Mouse (Mus musculus) MEL (cell line): ENCODE measurements at regions not wholly inside any gene's neighbourhood (a gene's known extent, or its start where the extent isn't known, plus 50 kb on each side); places are given as distances from the start of the nearest gene placed in this dataset.

Experiments used
- DNase-seq: peaks from one replicate; pipeline ENCODE4 v3.0.0; 2011; ENCODE audit warnings: low read depth, low spot score
- H3K27ac ChIP-seq: 2 replicates; pipeline ENCODE4 v1.5.1; 2012; ENCODE audit warnings: low read depth, mild to moderate bottlenecking, control low read depth, low read length, moderate library complexity; ENCODE audit not compliant: control insufficient read depth
- H3K27me3 ChIP-seq, 2 experiments: fragments of 150-350 bp in 1 of 2; sonication (generic) in 1 of 2; 2 replicates each; pipeline ENCODE4 v1.6.1; 2012; ENCODE audit warnings: low read length in 2 of 2, mild to moderate bottlenecking in 2 of 2, improper control_type of control experiment in 1 of 2, moderate library complexity in 1 of 2; ENCODE audit not compliant: insufficient read depth in 2 of 2, control insufficient read depth in 1 of 2
- H3K36me3 ChIP-seq, 2 experiments: 2 replicates each; pipeline ENCODE4 v1.6.1; 2012 to 2014; ENCODE audit warnings: low read length in 2 of 2, improper control_type of control experiment in 1 of 2, inconsistent platforms in 1 of 2, mild to moderate bottlenecking in 1 of 2; ENCODE audit not compliant: insufficient read depth in 2 of 2, control insufficient read depth in 1 of 2
- H3K4me1 ChIP-seq, 2 experiments: fragments of 150-350 bp in 1 of 2; sonication (generic) in 1 of 2; 2 replicates each; pipeline ENCODE4 v1.6.1; 2012; ENCODE audit warnings: low read length in 2 of 2, improper control_type of control experiment in 1 of 2, mild to moderate bottlenecking in 1 of 2; ENCODE audit not compliant: insufficient read depth in 2 of 2, control insufficient read depth in 1 of 2
- H3K4me3 ChIP-seq, 2 experiments: fragments of 150-350 bp in 1 of 2; sonication (generic) in 1 of 2; 2 replicates each; pipeline ENCODE4 v1.5.1; 2012; ENCODE audit warnings: low read depth in 2 of 2, low read length in 2 of 2, mild to moderate bottlenecking in 2 of 2, moderate library complexity in 2 of 2, control low read depth in 1 of 2, improper control_type of control experiment in 1 of 2; ENCODE audit not compliant: control insufficient read depth in 1 of 2, insufficient read depth in 1 of 2
- H3K79me2 ChIP-seq: 2 replicates; pipeline ENCODE4 v1.6.1; 2012; ENCODE audit warnings: mild to moderate bottlenecking, low read length, moderate library complexity; ENCODE audit not compliant: control insufficient read depth, poor library complexity, insufficient read depth
- H3K9ac ChIP-seq: 2 replicates; pipeline ENCODE4 v1.6.1; 2012; ENCODE audit warnings: low read depth, mild to moderate bottlenecking, control low read depth, low read length, moderate library complexity; ENCODE audit not compliant: control insufficient read depth, poor library complexity, severe bottlenecking
- H3K9me3 ChIP-seq: fragments of 150-350 bp; sonication (generic); replicated peaks from 2 replicates; pipeline ENCODE4 v1.6.1; 2012; ENCODE audit warnings: mild to moderate bottlenecking, low read length, improper control_type of control experiment, moderate library complexity; ENCODE audit not compliant: insufficient read depth
- BHLHE40 ChIP-seq: IDR thresholded peaks from 2 replicates; pipeline ENCODE4 v1.6.1; 2012; ENCODE audit warnings: low read depth, mild to moderate bottlenecking, inconsistent platforms, low read length, improper control_type of control experiment, borderline replicate concordance
- CHD1 ChIP-seq: IDR thresholded peaks from 2 replicates; pipeline ENCODE4 v1.6.1; 2012; ENCODE audit warnings: low read depth, mild to moderate bottlenecking, inconsistent platforms, low read length, improper control_type of control experiment
- CTCF ChIP-seq, 3 experiments: IDR thresholded peaks in 2 of 3; conservative IDR thresholded peaks in 1 of 3; 2 replicates each; pipeline ENCODE4 v1.5.1; 2011 to 2012; ENCODE audit warnings: low read length in 3 of 3, low read depth in 2 of 3, mild to moderate bottlenecking in 2 of 3, improper control_type of control experiment in 1 of 3, inconsistent platforms in 1 of 3, mixed read lengths in 1 of 3, moderate library complexity in 1 of 3; ENCODE audit not compliant: control insufficient read depth in 1 of 3, insufficient read depth in 1 of 3, poor library complexity in 1 of 3, severe bottlenecking in 1 of 3
- EP300 ChIP-seq, 2 experiments: IDR thresholded peaks; 2 replicates each; pipeline ENCODE4 v1.6.1; 2011; ENCODE audit warnings: improper control_type of control experiment in 2 of 2, low read length in 2 of 2, low read depth in 1 of 2, mild to moderate bottlenecking in 1 of 2
- GABPA ChIP-seq: IDR thresholded peaks from 2 replicates; pipeline ENCODE4 v1.6.1; 2012; ENCODE audit warnings: low read depth, mild to moderate bottlenecking, inconsistent platforms, low read length, improper control_type of control experiment, moderate library complexity
- GATA1 ChIP-seq: IDR thresholded peaks from 2 replicates; pipeline ENCODE4 v1.6.1; 2011; ENCODE audit warnings: low read depth, low read length, improper control_type of control experiment
- JUND ChIP-seq: IDR thresholded peaks from 2 replicates; pipeline ENCODE4 v1.6.1; 2011; ENCODE audit warnings: low read depth, mild to moderate bottlenecking, improper control_type of control experiment, low read length
- MAFK ChIP-seq: IDR thresholded peaks from 2 replicates; pipeline ENCODE4 v1.6.1; 2011; ENCODE audit warnings: low read depth, mild to moderate bottlenecking, low read length, improper control_type of control experiment, borderline replicate concordance
- MAX ChIP-seq: IDR thresholded peaks from 2 replicates; pipeline ENCODE4 v1.6.1; 2011; ENCODE audit warnings: low read length, improper control_type of control experiment
- MXI1 ChIP-seq: IDR thresholded peaks from 2 replicates; pipeline ENCODE4 v1.6.1; 2011; ENCODE audit warnings: mild to moderate bottlenecking, low read depth, low read length, improper control_type of control experiment
- MYC ChIP-seq: IDR thresholded peaks from 2 replicates; pipeline ENCODE4 v1.6.1; 2011; ENCODE audit warnings: low read depth, mild to moderate bottlenecking, low read length, improper control_type of control experiment, moderate library complexity
- RAD21 ChIP-seq: IDR thresholded peaks from 2 replicates; pipeline ENCODE4 v1.6.1; 2011; ENCODE audit warnings: mild to moderate bottlenecking, low read depth, low read length, improper control_type of control experiment
- RCOR1 ChIP-seq: IDR thresholded peaks from 2 replicates; pipeline ENCODE4 v1.6.1; 2012; ENCODE audit warnings: low read depth, mild to moderate bottlenecking, inconsistent platforms, low read length, improper control_type of control experiment
- SMC3 ChIP-seq: IDR thresholded peaks from 2 replicates; pipeline ENCODE4 v1.6.1; 2011; ENCODE audit warnings: low read depth, low read length, improper control_type of control experiment
- TAL1 ChIP-seq: IDR thresholded peaks from 2 replicates; pipeline ENCODE4 v1.6.1; 2012; ENCODE audit warnings: mild to moderate bottlenecking, inconsistent platforms, low read length, moderate library complexity, mixed read lengths
- TBP ChIP-seq: IDR thresholded peaks from 2 replicates; pipeline ENCODE4 v1.8.0; 2011; ENCODE audit warnings: low read depth, low read length, improper control_type of control experiment
- TCF12 ChIP-seq: IDR thresholded peaks from 2 replicates; pipeline ENCODE4 v1.6.1; 2014; ENCODE audit warnings: low read depth, mild to moderate bottlenecking, inconsistent platforms, low read length, improper control_type of control experiment, moderate library complexity
- UBTF ChIP-seq: IDR thresholded peaks from 2 replicates; pipeline ENCODE4 v1.6.1; 2012; ENCODE audit warnings: low read depth, mild to moderate bottlenecking, inconsistent platforms, low read length, improper control_type of control experiment, moderate library complexity, borderline replicate concordance; ENCODE audit not compliant: insufficient read depth
- USF1 ChIP-seq: IDR thresholded peaks from 2 replicates; pipeline ENCODE4 v1.6.1; 2014; ENCODE audit warnings: low read depth, mild to moderate bottlenecking, inconsistent platforms, low read length, improper control_type of control experiment, moderate library complexity
- USF2 ChIP-seq, 2 experiments: IDR thresholded peaks; 2 replicates each; pipeline ENCODE4 v1.6.1; 2011 to 2012; ENCODE audit warnings: improper control_type of control experiment in 2 of 2, low read length in 2 of 2, borderline replicate concordance in 1 of 2, inconsistent platforms in 1 of 2, low read depth in 1 of 2, mild to moderate bottlenecking in 1 of 2; ENCODE audit not compliant: insufficient read depth in 1 of 2
- ZMIZ1 ChIP-seq: IDR thresholded peaks from 2 replicates; pipeline ENCODE4 v1.6.1; 2012; ENCODE audit warnings: low read depth, mild to moderate bottlenecking, inconsistent platforms, low read length, improper control_type of control experiment, moderate library complexity
- ZNF384 ChIP-seq: IDR thresholded peaks from 2 replicates; pipeline ENCODE4 v1.6.1; 2012; ENCODE audit warnings: low read depth, mild to moderate bottlenecking, inconsistent platforms, low read length, improper control_type of control experiment

- Histone ChIP-seq H3K27me3 (no peaks in the 10 kb centered on the region), H3K36me3 (no peaks in the 10 kb centered on the region), H3K27ac (no peak overlapping the region), H3K79me2 (no peaks in the 10 kb centered on the region), H3K4me3 (no peak overlapping the region), H3K4me1 (no peaks in the 10 kb centered on the region), H3K9ac (no peak overlapping the region), H3K9me3 (no peaks in the 10 kb centered on the region)
- TF ChIP-seq RAD21, result no peak
- TF ChIP-seq USF2 (IDR thresholded peaks at IDR 0.05; ENCODE audit: borderline replicate concordance in 1 of 2, insufficient read depth in 1 of 2, low read depth in 1 of 2, low read length in 2 of 2), result no peak
- no peak for TF ChIP-seq CHD1
- no peak for TF ChIP-seq UBTF
- TF ChIP-seq BHLHE40, result no peak
- no peak for TF ChIP-seq JUND
- no peak for TF ChIP-seq TBP
- TF ChIP-seq ZMIZ1, result no peak
- no peak for TF ChIP-seq MYC
- no peak for TF ChIP-seq SMC3
- TF ChIP-seq ZNF384, result no peak
- TF ChIP-seq RCOR1, result no peak
- no peak for TF ChIP-seq EP300 (IDR thresholded peaks at IDR 0.05; ENCODE audit: low read depth in 1 of 2, low read length in 2 of 2)
- DNase-seq, result no peak
Observed at GRCm38 (mm10) chr16:77322338-77322737, 279.6 kb downstream of the Gm11146 start.

- H3K4me1 ChIP-seq, result no peaks in the 10 kb centered on the region
- no peaks in the 10 kb centered on the region for H3K79me2 ChIP-seq
- H3K4me3 ChIP-seq, result no peak overlapping the region
- no peak overlapping the region for H3K27ac ChIP-seq
- no peak for DNase-seq
- H3K9me3 ChIP-seq, result no peaks in the 10 kb centered on the region
- H3K9ac ChIP-seq, result no peak overlapping the region
- no peaks in the 10 kb centered on the region for H3K36me3 ChIP-seq
- no peaks in the 10 kb centered on the region for H3K27me3 ChIP-seq
- TF ChIP-seq TCF12 (no peak), TBP (no peak), CTCF (IDR thresholded peaks at IDR 0.05 in 2 of 3, conservative IDR thresholded peaks at IDR 0.05 in 1 of 3; ENCODE audit: control insufficient read depth in 1 of 3, insufficient read depth in 1 of 3, low read depth in 2 of 3, low read length in 3 of 3, poor library complexity in 1 of 3, severe bottlenecking in 1 of 3) (no peak), USF1 (no peak), MAX (no peak), MXI1 (no peak), BHLHE40 (no peak), MAFK (no peak), CHD1 (no peak), TAL1 (no peak), GATA1 (no peak), RCOR1 (no peak), GABPA (no peak)
- TF ChIP-seq, all 39 proteins: peak for 0
Observed at GRCm38 (mm10) chr16:77318150-77318549, 283.7 kb downstream of the Gm11146 start.
